Mouse (Mus musculus) forebrain, embryonic 12.5 days (tissue): ENCODE data around the gene Rps6kb1. TPM values are rescaled to one million over a fixed set of nuclear protein-coding genes. Genes with fewer than 3 reads are reported as not detected.

ENCODE experiments used
- ATAC-seq: fragments of 200-750 bp; cut with Nextera tagmentation; 2 replicates; pipeline ENCODE4 v1.8.0; 2017; ENCODE audit warnings: moderate TSS enrichment; ENCODE audit not compliant: low FRiP score
- H3K27ac ChIP-seq: fragments of 300-500 bp; sonication (generic); 2 replicates; pipeline ENCODE4 v1.5.1; 2016; ENCODE audit warnings: mild to moderate bottlenecking
- H3K27me3 ChIP-seq: fragments of 300-500 bp; sonication (generic); 2 replicates; pipeline ENCODE4 v1.6.1; 2016; ENCODE audit warnings: mild to moderate bottlenecking
- H3K36me3 ChIP-seq: fragments of 300-500 bp; sonication (generic); replicated peaks from 2 replicates; pipeline ENCODE4 v1.6.1; 2016; ENCODE audit warnings: mild to moderate bottlenecking
- H3K4me1 ChIP-seq: fragments of 300-500 bp; sonication (generic); 2 replicates; pipeline ENCODE4 v1.6.1; 2016
- H3K4me2 ChIP-seq: fragments of 300-500 bp; sonication (generic); 2 replicates; pipeline ENCODE4 v1.6.1; 2016; ENCODE audit warnings: mild to moderate bottlenecking, moderate library complexity
- H3K4me3 ChIP-seq: fragments of 300-500 bp; sonication (generic); replicated peaks from 2 replicates; pipeline ENCODE4 v1.5.1; 2016; ENCODE audit warnings: mild to moderate bottlenecking
- H3K9ac ChIP-seq: fragments of 300-500 bp; sonication (generic); 2 replicates; pipeline ENCODE4 v1.6.1; 2016; ENCODE audit warnings: mild to moderate bottlenecking
- H3K9me3 ChIP-seq: fragments of 300-500 bp; sonication (generic); 2 replicates; pipeline ENCODE4 v1.6.1; 2016
- WGBS: fragments of 180-500 bp; shearing (Covaris S2); methylation state at CpG from one replicate; pipeline ENCODE4 v1.1.7; 2016; 5-methylcytosine and 5-hydroxymethylcytosine counted together
- polyA plus RNA-seq: library from polyadenylated mRNA; unstranded; fragments of >200 nt; fragmentation: Nextera tagmentation; extraction: Ambion mirVana; gene quantifications from 2 replicates; pipeline ENCODE4 v1.2.1, GENCODE M21; 2016

Rps6kb1 gene
- polyA plus RNA-seq, result 65.2 and 69.9 TPM in 2 replicates

GRCm38 (mm10) chr11:86544639-86545299 is at the start of gene Rps6kb1, which contains the start of gene Tubd1:
Rps6kb1 (minus strand) TSS chr11:86544805.
Tubd1 (plus strand) TSS chr11:86544991.
- peaks cover 20% of the 10 kb centered on the region for H3K4me1 ChIP-seq
- ATAC-seq, result peak; percentile 97
- H3K27ac ChIP-seq, result peak within 1 kb of the TSS; percentile 86
- H3K4me2 ChIP-seq, result peak within 1 kb of the TSS; percentile 83
- H3K9ac ChIP-seq, result peak within 1 kb of the TSS; percentile 98
- WGBS, result under 1% methylated on average over 43 of the region's 43 CpGs
- no peaks in the 10 kb centered on the region for H3K9me3 ChIP-seq
- no peaks in the 10 kb centered on the region for H3K36me3 ChIP-seq
- no peaks in the 10 kb centered on the region for H3K27me3 ChIP-seq
- peak within 1 kb of the TSS; percentile 99 for H3K4me3 ChIP-seq

GRCm38 (mm10) chr11:86593443-86593842 is 48.8 kb upstream of the Rps6kb1 start:
- no peak for ATAC-seq
- 89% methylated on average over 5 of the region's 5 CpGs for WGBS
- Histone ChIP-seq H3K4me2 (no peak overlapping the region), H3K9me3 (no peaks in the 10 kb centered on the region), H3K9ac (no peak overlapping the region), H3K27ac (no peak overlapping the region), H3K36me3 (no peaks in the 10 kb centered on the region), H3K4me3 (no peak overlapping the region), H3K4me1 (no peaks in the 10 kb centered on the region; the same call in 1 of the 2 replicates), H3K27me3 (no peaks in the 10 kb centered on the region)

- Histone ChIP-seq H3K27me3 (no peaks in the 10 kb centered on the region), H3K4me2 (no peak overlapping the region), H3K4me1 (no peaks in the 10 kb centered on the region; the same call in 1 of the 2 replicates), H3K27ac (no peak overlapping the region), H3K36me3 (no peaks in the 10 kb centered on the region), H3K4me3 (no peak overlapping the region), H3K9me3 (no peaks in the 10 kb centered on the region), H3K9ac (no peak overlapping the region)
- ATAC-seq, result no peak
- 43% methylated on average over 3 of the region's 3 CpGs for WGBS
Observed at GRCm38 (mm10) chr11:86592993-86593392, 48.4 kb upstream of the Rps6kb1 start.

- H3K4me3 ChIP-seq, result no peak overlapping the region
- 95% methylated on average over 2 of the region's 2 CpGs for WGBS
- H3K9me3 ChIP-seq, result no peaks in the 10 kb centered on the region
- H3K36me3 ChIP-seq, result no peaks in the 10 kb centered on the region
- no peaks in the 10 kb centered on the region for H3K27me3 ChIP-seq
- H3K4me2 ChIP-seq, result no peak overlapping the region
- no peak overlapping the region for H3K27ac ChIP-seq
- H3K9ac ChIP-seq, result no peak overlapping the region
- H3K4me1 ChIP-seq, result peaks cover 4% of the 10 kb centered on the region; the same call in 1 of the 2 replicates
- ATAC-seq, result no peak
Observed at GRCm38 (mm10) chr11:86591931-86592616, 47.5 kb upstream of the Rps6kb1 start.

- ATAC-seq, result no peak
- Histone ChIP-seq H3K36me3 (no peaks in the 10 kb centered on the region), H3K9me3 (no peaks in the 10 kb centered on the region), H3K4me1 (peaks cover 9% of the 10 kb centered on the region; the same call in 1 of the 2 replicates), H3K9ac (no peak overlapping the region), H3K4me2 (no peak overlapping the region), H3K27me3 (no peaks in the 10 kb centered on the region), H3K27ac (no peak overlapping the region), H3K4me3 (no peak overlapping the region)
- WGBS, result 83% methylated on average over 4 of the region's 4 CpGs
Observed at GRCm38 (mm10) chr11:86591301-86591845, 46.8 kb upstream of the Rps6kb1 start.

GRCm38 (mm10) chr11:86590579-86590978 is 46.0 kb upstream of the Rps6kb1 start:
- WGBS, result 92% methylated on average over 10 of the region's 10 CpGs
- no peaks in the 10 kb centered on the region for H3K9me3 ChIP-seq
- no peak overlapping the region for H3K9ac ChIP-seq
- H3K27me3 ChIP-seq, result no peaks in the 10 kb centered on the region
- H3K4me3 ChIP-seq, result no peak overlapping the region
- H3K4me1 ChIP-seq, result peaks cover 9% of the 10 kb centered on the region; the same call in 1 of the 2 replicates
- H3K36me3 ChIP-seq, result no peaks in the 10 kb centered on the region
- ATAC-seq, result no peak
- no peak overlapping the region for H3K27ac ChIP-seq
- no peak overlapping the region for H3K4me2 ChIP-seq

- Histone ChIP-seq H3K27me3 (no peaks in the 10 kb centered on the region), H3K4me2 (no peak overlapping the region), H3K36me3 (0 out of 2 replicates have a peak, but pooled peaks cover 4% of the 10 kb centered on the region), H3K9me3 (no peaks in the 10 kb centered on the region), H3K4me3 (no peak overlapping the region), H3K27ac (no peak overlapping the region), H3K4me1 (peaks cover 9% of the 10 kb centered on the region; the same call in 1 of the 2 replicates), H3K9ac (no peak overlapping the region)
- no peak for ATAC-seq
- WGBS, result 89% methylated on average over 4 of the region's 4 CpGs
Observed at GRCm38 (mm10) chr11:86590066-86590465, 45.5 kb upstream of the Rps6kb1 start.

- peaks cover 9% of the 10 kb centered on the region; the same call in 1 of the 2 replicates for H3K4me1 ChIP-seq
- H3K9me3 ChIP-seq, result no peaks in the 10 kb centered on the region
- no peaks in the 10 kb centered on the region for H3K27me3 ChIP-seq
- H3K4me3 ChIP-seq, result no peak overlapping the region
- 89% methylated on average over 4 of the region's 4 CpGs for WGBS
- no peak overlapping the region for H3K27ac ChIP-seq
- no peak for ATAC-seq
- H3K36me3 ChIP-seq, result peaks cover 11% of the 10 kb centered on the region; the same call in 1 of the 2 replicates
- no peak overlapping the region for H3K4me2 ChIP-seq
- H3K9ac ChIP-seq, result no peak overlapping the region
Observed at GRCm38 (mm10) chr11:86588583-86589298, 44.1 kb upstream of the Rps6kb1 start.

- H3K9ac ChIP-seq, result no peak overlapping the region
- H3K27me3 ChIP-seq, result no peaks in the 10 kb centered on the region
- H3K27ac ChIP-seq, result no peak overlapping the region
- no peak overlapping the region for H3K4me2 ChIP-seq
- no peak overlapping the region for H3K4me3 ChIP-seq
- WGBS, result 48% methylated on average over 7 of the region's 7 CpGs
- no peak for ATAC-seq
- H3K9me3 ChIP-seq, result no peaks in the 10 kb centered on the region
- peaks cover 11% of the 10 kb centered on the region; the same call in 1 of the 2 replicates for H3K36me3 ChIP-seq
- H3K4me1 ChIP-seq, result peaks cover 9% of the 10 kb centered on the region; the same call in 1 of the 2 replicates
Observed at GRCm38 (mm10) chr11:86587830-86588229, 43.2 kb upstream of the Rps6kb1 start.

GRCm38 (mm10) chr11:86586868-86587792 is 42.5 kb upstream of the Rps6kb1 start:
- no peaks in the 10 kb centered on the region for H3K9me3 ChIP-seq
- 15% methylated on average over 15 of the region's 15 CpGs for WGBS
- peak overlapping the region; percentile 27 for H3K4me2 ChIP-seq
- no peak overlapping the region for H3K27ac ChIP-seq
- no peaks in the 10 kb centered on the region for H3K27me3 ChIP-seq
- H3K4me3 ChIP-seq, result no peak overlapping the region
- no peak for ATAC-seq
- H3K4me1 ChIP-seq, result peaks cover 9% of the 10 kb centered on the region; the same call in 1 of the 2 replicates
- H3K9ac ChIP-seq, result no peak overlapping the region
- peaks cover 11% of the 10 kb centered on the region; the same call in 1 of the 2 replicates for H3K36me3 ChIP-seq
